Mouse (Mus musculus) adrenal gland, adult 18-20 months (tissue): ENCODE data around the gene Lrrc23. TPM values are rescaled to one million over a fixed set of nuclear protein-coding genes. Genes with fewer than 3 reads are reported as not detected.
"Not testable (repeated sequence)": the region's sequence is repeated elsewhere in the genome, so short reads cannot be mapped to it uniquely, and the experiment has no call there.

Source experiments
- DNase-seq, 2 experiments: peaks; one replicate each; pipeline ENCODE4 v3.0.0; 2021 to 2022; ENCODE audit warnings: low spot score in 2 of 2
- total RNA-seq, 2 experiments: library from RNA; stranded (reverse); gene quantifications; 1 replicate in 1 of 2; 2 replicates in 1 of 2; pipeline ENCODE4 v1.2.3; 2021

Lrrc23 gene
- total RNA-seq, 2 experiments from 2014 or later: 0.90 TPM; not detected in 1

DNA sequence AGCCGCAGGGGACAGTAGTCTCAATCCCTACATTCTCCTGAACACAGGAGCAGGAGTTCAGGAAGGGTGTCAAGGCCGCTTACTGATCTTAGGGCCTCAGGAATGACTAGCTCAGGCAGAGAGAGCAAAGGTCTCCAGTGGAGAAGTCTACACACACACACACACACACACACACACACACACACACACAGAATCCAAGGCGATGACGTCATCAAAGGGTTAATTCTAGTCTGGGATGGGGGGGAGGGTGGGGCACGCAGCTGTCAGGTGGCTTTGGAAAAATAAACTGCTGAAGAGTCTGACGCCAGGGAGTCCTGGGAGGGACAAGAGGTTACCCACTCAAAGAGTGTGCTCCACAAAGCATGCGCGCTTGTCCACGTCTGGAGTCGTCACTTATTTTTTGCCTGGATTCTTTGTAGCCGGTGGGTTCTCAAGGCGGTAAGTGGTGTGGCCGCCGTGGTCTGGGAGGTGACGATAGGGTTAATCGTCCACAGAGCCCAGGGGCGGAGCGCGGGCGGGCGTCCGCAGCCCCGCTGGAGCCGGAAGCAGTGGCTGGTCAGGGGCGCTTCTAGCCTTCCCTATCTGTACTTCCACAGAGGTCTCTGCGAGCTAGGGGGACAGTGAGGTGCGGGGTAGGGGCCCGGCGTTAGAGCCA is 29.0 kb upstream of the Lrrc23 start, which contains the start of gene Spsb2:
TSS of gene Spsb2 (plus strand) at position 304 of the 655 bp plus-strand sequence.
- peak; percentile 75 to 77 for DNase-seq

- no peak for DNase-seq
Observed at GRCm38 (mm10) chr6:124807986-124808357, 28.4 kb upstream of the Lrrc23 start.

DNA sequence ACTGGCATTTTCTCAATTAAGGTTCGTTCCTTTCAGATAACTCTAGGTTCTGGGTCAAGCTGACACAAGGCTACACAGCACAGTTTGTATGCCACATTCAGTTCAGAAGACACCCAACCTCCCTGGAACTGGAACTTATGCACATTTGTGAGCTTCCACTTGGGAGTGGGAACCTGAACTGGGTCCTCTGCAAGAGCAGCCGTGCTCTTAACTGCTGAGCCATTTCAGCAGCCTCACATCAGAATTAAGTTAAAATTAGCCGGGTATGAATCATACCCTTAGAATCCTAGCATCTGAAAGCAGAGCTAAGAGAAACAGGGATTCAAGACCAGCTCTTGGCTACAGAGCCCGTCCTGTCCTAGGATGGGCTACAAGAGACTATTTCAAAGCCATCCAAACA is 27.8 kb upstream of the Lrrc23 start:
- DNase-seq: peak in 1 of 2 experiments; percentile 6

GRCm38 (mm10) chr6:124806446-124807140 is 27.1 kb upstream of the Lrrc23 start:
- DNase-seq: peak in 1 of 2 experiments; percentile 5

- peak; percentile 90 to 93 for DNase-seq
Observed at GRCm38 (mm10) chr6:124805341-124806321, 26.1 kb upstream of the Lrrc23 start.

- DNase-seq: no peak
Observed at GRCm38 (mm10) chr6:124804341-124804740, 24.8 kb upstream of the Lrrc23 start.

DNA sequence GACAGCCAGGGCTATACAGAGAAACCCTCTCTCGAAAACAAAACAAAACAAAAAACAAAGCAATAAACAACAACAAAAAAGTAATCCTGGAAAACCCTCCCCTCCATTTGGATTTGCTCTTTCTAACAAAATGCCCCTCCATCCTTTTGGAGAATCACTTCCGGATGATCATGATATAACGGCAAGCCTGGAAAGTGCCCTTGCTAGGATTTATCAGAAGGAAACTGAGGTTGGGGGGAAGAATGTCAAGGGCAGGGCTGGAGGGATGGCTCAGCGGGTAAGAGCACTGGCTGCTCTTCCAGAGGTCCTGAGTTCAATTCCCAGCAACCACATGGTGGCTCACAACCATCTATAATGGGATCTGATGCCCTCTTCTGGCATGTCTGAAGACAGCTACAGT is 24.2 kb upstream of the Lrrc23 start:
- DNase-seq: not testable (repeated sequence)

DNA sequence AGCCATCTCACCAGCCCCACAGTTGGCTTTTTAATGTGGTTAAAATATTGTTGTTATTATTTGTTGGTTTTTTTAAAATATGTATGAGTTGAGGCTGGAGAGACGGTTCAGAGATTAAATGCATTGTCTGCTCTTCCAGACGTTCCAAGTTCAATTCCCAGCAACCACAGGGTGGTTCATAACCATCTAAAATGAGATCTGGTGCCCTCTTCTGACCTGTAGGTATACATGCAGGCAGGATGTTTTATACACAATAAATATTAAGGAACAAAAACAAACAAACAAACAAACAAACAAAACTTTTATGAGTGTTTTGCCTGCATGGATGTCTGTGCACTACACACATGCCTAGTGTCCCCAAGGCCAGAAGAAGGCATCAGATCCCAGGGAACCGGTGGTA is 23.5 kb upstream of the Lrrc23 start:
- DNase-seq: no peak

DNA sequence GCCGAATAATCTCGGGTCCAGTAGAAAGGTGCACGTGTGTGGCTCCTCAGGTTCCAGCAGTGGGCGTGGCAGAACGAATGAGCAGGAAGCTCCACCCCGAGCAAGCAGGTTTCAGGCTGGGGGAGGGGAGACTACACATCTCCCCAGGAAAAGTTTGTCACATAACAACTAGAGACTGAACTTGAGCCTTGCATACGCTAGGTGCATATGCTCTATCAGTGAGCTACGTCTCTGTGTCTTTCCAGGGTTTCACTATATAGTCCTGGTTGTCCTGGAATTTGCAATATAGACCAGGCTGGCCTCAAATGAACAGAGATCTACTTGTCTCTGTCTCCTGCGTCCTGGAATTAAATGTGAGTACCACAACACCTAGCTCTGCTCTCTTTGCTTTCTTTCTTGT is 22.9 kb upstream of the Lrrc23 start:
- DNase-seq: not testable (repeated sequence)

GRCm38 (mm10) chr6:124796200-124796599 is 16.7 kb upstream of the Lrrc23 start:
- DNase-seq: no peak

DNA sequence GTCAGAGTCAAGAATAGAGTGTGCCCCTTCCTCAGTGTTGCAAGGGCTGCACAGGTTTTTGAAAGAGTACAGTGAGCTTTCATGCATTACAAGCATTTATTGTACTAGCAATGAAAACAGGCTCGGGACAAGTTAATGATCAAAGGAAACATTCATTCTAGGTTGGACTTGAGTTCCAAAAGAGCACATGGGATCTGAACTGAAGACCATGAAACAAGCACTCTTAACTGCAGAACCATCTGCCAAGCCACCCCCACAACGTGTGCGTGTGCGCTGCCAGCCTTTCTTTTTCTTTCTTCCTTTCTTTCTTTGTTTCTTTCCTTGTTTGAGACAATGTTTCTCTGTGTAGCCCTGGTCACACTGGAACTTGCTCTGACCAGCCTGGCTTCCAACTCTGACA is 16.3 kb upstream of the Lrrc23 start:
- no peak for DNase-seq

GRCm38 (mm10) chr6:124791911-124792310 is 12.4 kb upstream of the Lrrc23 start:
- no peak for DNase-seq

- DNase-seq: no peak
Observed at GRCm38 (mm10) chr6:124790121-124790520, 10.6 kb upstream of the Lrrc23 start.

- no peak for DNase-seq
Observed at GRCm38 (mm10) chr6:124789519-124789918, 10.0 kb upstream of the Lrrc23 start.

DNA sequence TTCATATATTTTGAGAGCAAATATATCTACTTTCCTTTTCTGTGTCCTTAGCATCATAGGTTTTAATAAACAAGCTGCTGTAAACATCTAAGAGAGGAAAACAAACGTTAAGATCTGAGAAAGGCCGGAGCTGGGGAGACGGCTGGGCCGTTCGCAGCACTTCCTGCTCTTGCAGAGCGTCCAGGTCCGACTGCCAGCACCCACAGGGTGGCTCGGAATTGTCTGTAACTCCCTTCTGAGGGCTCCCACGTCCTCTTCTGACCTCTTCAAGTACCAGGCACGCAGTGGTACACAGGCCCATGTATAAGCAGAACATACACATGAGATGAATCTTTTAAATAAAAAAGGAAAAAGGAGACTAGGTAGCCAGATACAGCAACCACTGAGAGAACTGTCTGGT is 8.2 kb upstream of the Lrrc23 start:
- DNase-seq: no peak

DNA sequence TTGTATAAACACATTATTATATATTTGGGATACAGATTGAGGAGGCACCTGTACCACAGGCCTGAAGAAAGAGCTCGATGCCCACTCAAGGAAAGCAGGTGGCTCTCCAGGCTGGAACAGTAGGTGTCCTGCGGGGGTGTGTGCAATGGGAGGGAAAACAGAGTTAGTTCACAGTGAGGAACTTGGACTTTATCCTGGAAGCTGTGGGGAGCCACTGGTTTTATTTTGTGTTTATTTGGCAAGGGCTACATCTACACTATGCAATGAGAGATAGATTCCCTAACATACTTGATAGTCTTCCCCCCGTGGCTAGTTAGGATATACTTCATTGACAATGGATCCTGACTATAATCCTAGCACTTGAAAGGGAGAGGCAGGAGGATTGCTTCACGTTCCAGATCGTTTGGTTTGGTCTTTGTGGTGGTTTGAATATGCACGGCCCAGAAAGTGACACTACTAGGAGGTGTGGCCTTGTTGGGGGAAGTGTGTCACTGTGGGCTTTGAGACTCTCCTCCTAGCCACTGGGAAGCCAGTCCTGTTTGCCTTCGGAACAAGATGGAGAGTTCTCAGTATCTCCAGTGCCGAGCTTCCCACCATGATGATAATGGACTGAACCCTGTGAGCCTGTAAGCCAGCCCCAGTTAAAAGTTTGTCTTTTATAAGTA is 7.4 kb upstream of the Lrrc23 start:
- DNase-seq: no peak

GRCm38 (mm10) chr6:124782436-124782835 is 2.9 kb upstream of the Lrrc23 start:
- DNase-seq: no peak

DNA sequence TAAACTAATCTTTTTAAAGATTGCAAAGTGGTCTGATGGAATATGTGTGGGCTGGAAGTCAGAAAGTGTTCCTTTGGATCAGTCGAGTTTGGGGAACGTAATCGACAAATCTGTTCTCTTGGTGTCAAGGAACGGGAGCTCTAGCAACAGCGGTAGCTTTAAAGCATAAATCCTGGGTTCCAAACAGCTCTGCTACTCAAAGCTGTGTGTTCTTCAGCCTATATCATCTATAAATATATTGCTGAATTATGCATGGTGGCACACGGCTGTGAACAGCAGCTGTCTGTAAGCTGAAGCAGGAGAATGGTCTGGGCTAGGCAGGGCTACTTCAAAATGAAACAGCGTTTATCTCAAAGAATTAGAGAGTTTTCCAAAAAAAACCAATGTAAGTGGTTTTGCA is 1.4 kb upstream of the Lrrc23 start:
- DNase-seq: no peak

DNA sequence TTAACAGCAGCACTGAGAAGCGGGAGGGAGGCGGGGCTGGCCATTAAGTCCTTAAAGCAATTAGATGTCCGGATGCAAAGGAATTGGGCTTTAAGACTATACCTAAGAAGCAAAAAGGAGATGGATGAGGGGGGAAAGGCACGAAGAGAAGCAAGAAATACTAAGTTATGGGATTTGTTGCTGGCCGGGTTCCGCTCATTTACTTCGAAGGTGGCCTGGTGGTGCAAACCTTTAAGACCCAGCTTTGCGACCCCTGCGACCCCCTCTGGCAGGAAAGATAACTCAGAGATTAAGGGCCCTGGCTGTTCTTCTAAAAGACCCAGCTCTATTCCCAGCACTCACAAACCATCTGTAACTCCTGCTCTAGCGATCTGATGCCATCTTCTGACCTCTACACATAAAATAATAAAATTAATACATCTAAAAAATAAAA is 473 bp upstream of the Lrrc23 start:
- no peak for DNase-seq

DNA sequence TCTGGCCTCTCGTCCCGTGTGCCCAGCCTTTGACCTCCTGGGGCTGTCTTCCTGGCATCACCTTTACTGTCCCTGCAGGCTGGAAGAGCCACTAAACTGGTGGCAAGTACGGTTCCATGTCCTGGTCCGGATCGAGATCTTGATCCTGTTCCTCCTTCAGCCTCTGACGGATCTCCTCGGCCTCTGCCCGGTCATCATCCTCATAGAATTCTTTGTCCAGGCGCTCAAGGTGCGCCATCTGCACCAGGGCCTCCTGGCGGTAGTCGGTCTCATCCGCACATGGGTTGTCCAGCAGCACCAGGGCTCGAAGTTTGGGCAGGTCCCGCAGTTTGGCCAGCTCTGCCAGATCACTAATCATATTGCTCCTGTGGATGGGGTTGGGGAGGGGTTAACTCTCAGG is 9.0 kb downstream of the Lrrc23 start:
- DNase-seq: no peak

DNA sequence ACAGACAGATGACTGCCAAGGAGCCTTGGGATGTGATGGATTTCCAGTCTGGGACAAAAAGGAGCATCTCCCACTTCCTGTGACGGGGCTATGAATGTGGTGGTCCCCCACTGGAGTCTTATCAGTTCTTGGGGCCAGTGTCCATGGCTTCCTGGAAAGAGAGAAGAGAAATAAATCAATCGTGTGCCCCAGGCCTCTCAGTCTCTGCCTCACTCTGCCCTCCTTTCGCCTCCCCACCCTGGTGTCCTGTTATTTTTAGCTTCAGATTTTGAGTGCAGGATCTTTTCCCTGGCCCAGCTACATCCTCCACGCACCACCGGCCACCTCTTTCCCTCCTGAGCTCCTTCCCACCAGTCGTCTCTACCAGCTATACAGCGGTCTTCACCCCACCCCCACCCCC is 9.5 kb downstream of the Lrrc23 start:
- no peak for DNase-seq
